Mouse (Mus musculus) retina, embryonic 14.5 days (tissue): ENCODE results near the gene Usp37.
"Not testable (repeated sequence)": the region's sequence is repeated elsewhere in the genome, so short reads cannot be mapped to it uniquely, and the experiment has no call there.

Experiments used
- DNase-seq: peaks from one replicate; pipeline ENCODE4 v3.0.0-alpha.2; 2015; ENCODE audit warnings: low spot score

The Usp37 gene

DNA sequence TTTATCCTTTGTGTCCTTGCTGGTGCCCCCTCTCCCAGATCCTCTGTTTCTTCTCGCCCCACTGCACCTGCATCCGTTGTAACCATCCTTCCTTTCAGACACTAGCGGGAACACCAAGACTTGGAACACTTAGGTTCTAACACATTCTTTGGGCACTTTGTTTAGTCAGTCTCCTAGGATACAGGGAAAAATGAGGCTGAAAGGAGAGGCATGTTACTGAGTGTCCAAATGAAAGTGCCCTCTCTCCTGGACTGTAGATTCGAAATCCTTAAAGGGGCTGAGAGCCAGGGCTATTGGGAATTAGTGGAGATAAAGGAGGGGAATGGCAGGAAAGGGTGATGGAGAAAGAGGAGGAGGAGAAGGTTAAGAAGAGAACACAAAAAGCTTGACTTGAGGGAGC, at the start of gene Usp37:
TSS of gene Usp37 (minus strand) at position 101 of the 400 bp plus-strand sequence.
- DNase-seq: no peak

DNA sequence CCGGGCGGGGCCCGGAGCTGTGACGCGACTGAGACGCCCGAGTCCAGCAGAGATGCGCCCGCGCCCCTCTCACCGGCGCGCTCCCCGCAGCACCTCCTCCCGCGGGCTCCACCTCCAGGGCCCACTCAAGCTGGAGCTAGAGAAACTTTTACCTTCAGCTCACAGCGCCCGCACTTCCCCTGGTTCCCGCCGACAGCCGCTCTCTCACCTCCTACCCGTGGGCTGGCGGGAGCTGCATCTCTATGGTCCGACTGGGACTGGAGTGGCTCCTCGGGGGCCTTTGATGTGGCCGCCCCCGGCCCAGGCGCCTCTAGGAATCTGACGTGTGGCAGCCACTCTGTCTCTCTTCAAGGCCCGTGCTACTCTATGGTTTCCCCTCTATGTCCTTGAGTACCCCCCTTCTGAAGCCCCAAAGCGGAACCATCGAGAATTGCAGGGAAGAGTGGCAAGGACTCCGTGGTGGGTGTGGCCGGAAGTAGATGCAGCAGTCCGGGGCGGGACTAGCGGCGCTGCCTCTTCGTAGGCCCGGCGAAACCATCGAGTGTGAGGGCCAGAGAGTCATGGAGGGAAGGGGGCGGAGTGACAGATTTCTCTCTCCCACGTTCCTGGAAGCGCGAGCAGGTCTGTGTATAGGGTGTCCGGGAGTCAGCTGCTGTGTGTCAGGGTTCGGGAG, 43.8 kb upstream of the Usp37 start, which contains the start of the genes Zfp142 and Bcs1l:
TSS of gene Zfp142 (minus strand) at position 474 of the 673 bp plus-strand sequence.
TSS of gene Bcs1l (plus strand) at position 517 of the 673 bp plus-strand sequence.
- peak; percentile 99 for DNase-seq

DNA sequence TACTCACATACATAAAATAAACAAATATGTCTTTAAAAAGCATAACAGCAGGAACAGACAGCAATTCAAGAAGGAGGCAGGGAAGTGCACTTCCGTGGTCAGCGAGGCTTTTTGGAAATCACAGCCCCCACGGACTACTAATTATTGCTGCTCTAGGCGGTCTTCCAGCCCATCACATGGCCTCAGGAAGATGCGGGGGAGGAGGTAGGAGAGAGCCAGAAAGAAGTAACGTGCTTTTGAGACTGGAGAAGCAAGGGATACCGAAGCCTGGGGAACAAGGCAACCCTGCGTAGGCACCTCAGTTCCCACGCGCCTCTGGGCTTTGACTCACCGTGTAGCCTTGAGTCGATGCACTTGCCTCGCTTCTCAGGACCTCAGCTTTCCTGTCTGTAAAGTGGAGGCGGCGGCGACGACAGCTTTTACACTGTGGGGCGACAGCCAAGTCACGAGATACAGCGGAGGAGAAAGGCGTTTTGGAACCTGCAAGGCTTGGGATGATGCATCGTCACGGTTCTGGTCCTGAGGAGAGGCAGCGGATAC, 43.2 kb upstream of the Usp37 start:
- DNase-seq: no peak

DNA sequence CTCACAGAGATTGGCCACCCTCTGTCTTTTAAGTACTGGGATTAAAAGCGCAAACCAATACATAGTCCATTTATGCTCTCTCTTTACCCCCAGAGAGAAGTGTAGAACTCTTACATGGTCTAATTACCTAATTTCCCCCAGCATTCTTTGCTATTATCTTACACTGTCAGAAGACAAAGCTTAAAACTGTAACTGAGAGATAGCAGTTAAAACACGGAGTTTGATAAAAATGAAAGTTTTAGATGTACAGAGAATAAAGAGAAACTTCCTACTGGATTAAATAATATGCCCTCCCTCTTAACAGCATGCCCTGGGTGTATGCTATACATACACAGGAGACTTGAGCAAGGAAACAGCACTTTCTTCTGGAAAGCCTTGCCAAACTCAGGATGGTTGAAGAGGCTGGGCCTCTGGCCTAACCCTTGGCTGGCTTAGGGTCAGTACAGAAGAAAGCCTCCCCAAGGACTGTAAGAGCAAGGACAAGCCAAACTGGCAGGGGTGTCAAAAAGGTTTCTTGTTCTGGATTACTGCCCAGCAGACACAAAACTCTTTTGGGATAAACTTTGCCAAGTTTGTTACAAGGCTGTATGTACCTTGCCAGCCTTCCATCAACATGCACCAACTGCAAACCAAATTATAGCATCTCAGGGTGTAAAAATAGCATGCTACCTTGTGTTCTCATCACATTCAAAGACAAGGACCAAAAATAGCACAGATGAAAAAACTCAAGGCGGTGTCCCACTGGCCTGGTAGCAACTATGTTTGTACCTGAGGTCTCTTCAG, 40.7 kb upstream of the Usp37 start:
- no peak for DNase-seq

DNA sequence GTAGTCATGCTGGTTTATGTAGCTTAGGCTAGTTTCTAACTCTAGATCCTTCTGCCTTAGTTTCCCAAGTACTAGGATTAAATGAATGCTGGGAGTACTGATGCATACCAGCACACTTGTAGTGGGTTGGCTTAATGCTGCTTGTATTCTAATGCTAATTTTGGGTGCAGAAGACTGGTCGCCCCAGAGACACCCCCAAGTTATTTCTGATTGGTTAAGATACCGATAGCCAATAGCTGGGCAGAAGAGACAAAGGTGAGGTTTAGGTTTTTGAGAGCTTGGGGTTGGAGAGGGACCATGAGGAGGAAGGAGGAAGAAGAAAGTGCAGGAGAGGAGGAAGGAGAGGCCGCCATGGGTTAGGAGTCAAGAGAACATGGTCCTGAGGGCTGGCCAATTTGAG, 38.5 kb upstream of the Usp37 start:
- no peak for DNase-seq

DNA sequence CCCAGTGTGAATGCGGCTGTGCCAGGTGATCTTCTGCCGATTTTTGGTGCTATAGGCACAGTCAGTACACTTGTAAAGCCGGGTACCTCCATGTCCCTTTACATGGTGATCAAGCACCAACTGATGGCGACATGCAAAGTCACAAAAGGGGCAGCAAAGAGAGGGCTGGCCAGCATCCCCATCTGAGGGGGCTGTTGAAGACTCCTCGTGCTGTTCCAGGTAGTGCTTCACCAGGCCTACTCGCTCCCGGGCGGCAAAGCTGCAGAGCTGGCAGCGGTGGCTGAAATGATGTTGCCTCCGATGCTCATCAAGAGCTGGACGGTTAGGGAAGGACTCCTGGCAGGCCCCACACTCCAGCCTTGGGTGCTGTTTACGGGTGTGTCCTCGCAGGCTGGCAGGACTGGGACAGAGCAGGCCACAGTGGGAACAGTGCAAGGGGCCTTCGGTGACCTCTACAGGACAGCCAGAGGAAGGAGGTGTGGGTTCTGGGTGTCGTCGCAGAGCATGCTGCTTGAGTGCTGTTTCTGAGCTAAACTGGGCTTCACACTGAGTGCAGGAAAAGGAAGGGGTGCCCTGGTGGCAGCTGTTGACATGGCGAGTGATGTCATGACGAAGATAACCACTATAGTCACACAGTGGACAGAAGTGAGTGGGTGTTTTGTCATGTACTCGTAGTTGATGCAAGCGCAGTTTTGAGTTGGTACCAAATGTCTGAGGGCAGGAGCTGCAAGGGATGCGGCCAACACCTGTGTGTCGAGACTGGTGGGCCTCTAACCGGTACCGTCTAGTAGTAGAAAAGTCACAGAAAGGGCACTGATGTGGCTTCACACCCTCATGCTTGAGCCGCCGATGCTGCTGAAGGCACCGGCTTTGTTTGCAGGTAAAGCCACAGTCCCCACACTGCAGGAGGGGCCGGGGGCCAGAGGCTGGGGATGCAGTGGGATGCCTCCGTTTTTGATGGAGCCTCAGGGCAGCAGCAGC, 25.9 kb upstream of the Usp37 start:
- no peak for DNase-seq

DNA sequence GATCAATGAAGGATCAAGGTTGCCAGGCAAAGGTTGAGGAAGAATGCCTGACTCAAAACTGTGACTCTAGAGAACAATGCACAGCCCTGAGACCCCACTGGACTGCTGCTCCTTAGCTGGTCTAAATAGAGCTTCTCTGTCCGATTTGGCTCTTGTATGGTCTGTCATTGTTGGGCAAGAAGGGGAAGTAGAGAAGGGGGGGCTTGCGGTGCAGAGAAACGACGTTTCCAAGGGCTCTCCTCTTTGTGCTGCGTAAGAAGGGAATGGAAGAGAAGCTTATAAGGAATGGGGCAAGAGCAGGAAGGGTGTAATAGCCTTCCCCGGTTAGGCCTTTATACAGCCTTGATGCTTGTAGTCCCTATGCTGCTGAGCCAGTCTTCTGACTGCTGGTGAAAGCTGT, 21.8 kb upstream of the Usp37 start:
- DNase-seq: no peak

DNA sequence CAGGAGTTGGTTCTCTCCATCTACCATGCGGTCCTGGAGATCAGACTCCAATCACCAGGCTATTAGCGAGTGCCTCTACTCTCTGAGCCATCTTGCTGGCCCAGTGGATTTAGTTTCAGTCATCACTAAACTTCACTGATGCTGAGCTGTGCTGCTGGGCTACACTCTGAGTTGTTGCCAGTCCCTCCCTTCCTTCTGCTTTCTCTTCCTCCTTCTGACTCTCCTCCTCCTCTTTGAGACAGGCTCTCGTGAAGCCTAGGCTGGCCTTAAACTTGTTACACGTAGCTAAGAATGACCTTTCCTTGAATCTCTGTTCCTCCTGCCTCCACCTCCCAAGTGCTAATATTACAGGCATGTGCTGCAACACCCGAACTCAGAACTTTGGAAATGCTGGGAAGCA, 15.0 kb upstream of the Usp37 start:
- DNase-seq: no peak

DNA sequence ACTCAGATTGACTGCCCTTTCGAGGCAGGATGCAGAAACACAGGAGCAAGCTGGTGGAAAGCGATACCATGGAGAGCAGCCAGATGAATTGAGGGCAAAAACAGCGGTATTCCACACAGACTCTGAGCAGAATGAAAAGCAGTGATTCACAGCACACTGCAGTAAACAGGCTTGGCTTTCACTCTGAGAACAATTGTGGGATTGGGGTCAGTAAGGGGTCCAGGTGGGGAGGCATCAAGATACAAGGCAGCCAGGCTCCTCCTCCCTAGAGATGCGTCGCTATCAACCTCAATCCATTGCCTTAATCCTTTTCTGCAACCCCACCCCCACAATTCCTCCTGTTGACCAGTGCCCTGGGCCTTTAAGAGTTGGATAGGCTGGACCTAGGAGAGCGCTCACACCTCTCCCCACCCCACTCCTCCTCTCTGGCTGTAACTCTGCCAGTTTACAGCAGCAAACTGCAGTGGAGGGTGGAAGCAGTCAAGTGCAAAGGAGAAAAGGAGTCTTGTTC, 1.6 kb downstream of the Usp37 start, which contains the start of gene Plcd4:
TSS of gene Plcd4 (plus strand) at position 438 of the 511 bp plus-strand sequence.
- peak; percentile 56 for DNase-seq

DNA sequence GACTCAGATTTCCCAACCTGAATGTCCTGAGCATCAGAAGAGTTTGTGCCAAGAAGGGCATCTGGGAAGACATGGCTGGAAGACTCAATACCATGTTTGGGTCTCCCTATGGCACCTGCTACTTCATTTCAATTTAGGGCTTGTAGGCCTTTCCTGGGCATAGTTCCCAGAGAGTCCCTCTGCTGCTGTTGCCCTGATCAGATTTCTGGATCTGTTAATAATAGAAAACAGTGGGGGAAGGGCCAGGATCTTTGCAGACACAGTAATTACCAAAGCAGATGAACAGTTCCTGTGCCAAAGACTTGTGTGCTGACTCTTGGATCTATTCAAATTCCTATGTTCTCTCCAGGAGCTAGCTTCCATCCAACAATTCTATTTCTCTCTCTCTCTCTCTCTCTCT, 5.4 kb downstream of the Usp37 start:
- no peak for DNase-seq

DNA sequence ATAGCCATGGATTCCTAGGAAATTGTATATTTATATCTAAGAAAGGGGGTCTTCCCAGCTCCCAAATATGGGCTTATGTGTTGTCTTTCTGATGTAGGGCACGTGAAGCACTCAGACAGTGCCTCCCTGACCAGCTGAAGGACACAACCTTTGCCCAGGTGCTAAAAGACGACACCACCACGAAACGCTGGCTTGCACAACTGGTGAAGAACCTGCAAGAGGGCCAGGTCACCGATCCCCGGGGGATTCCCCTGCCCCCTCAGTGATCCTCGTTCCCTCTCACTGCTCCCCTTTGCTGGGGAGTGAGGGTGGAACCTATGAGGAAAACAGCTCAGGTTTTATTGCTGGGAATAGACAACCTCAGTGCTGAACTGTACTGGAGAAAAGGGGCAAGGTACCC, 15.5 kb downstream of the Usp37 start:
- DNase-seq: no peak

DNA sequence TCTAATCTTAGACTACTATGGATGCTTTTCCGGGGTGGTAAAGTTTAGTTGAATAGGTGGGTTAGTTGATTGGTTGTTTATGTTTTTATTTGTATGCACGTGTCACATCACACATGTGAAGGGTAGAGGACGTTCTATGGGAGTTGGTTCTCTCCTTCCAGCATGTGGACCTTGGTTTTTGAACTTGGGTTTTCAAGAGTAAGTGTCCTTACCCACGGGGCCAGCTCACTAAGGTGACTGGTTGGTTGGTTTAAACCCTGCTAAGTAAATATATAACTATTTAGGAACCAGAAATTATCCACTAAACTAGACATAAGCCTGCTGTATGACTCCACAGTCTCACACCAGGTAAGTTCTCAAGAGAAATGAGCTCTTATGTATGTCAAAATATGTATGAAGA, 19.3 kb downstream of the Usp37 start:
- DNase-seq: no peak

DNA sequence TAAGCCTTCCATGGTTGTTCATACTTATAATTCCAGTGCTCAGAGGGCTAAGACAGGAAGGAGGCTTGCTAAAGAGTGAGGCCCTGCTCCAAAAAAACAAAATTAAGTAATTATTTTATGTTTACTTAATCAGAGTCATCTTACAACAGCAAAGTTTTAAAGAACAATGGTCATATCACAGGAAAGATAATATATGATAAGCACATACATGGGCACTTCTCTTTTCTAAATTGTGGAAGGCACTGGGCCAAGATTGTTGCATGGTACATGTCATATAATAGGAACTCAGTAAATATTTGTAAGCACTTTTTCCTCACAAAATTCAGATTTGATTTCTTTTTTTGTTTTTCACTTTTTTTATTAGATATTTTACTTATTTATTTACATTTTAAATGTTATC, 24.2 kb downstream of the Usp37 start:
- DNase-seq: no peak

DNA sequence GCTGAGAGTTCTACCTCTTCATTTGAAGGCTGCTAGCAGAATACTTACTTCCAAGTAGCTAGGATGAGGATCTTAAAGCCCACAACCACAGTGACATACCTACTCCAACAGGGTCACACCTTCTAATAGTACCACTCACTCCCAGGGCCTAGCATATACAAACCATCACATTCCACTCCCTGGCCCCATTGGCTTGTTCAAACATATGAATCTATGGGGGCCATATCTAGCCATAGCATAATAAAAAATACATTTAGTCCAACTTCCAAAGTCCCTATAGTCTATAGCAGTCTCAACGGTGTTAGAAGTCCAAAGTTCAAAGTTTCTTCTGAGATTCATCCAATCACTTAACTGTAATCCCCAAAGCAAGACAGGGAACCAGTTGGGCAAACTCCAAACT, 31.1 kb downstream of the Usp37 start:
- not testable (repeated sequence) for DNase-seq

DNA sequence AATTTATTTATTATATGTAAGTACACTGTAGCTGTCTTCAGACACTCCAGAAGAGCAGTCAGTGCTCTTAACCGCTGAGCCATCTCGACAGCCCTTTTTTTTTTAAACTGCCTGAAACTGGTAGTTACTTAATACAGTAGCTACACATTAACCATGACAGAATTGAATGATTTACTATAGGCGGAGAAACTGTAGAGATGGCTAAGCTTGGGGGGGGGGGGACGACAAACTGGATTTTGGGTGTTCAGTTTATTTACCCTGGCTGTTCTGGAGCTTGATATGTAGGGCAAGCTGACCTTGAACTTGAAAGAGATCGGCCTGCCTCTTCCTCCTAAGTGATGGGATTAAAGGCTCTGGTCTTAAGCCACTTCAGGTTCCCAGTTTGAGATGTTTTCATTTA, 32.8 kb downstream of the Usp37 start:
- no peak for DNase-seq

DNA sequence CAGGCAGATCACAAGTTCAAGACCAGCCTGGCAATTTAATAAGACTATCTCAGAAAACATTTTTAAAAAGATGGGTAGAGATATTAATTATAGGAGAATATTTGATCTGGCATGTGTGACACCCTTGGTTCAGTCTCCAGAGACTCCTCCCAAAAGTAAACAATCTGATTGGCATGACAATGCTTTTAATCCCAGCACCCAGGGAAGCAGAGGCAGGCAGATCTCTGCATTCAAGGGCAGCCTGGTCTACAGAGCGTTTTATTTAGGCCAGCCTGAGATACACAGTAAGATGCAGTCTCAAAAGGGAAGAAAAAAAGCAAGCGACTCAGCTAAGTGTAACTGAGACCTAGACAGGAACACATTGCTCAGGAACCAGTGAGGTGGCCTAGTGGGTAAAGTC, 36.3 kb downstream of the Usp37 start:
- DNase-seq: no peak

DNA sequence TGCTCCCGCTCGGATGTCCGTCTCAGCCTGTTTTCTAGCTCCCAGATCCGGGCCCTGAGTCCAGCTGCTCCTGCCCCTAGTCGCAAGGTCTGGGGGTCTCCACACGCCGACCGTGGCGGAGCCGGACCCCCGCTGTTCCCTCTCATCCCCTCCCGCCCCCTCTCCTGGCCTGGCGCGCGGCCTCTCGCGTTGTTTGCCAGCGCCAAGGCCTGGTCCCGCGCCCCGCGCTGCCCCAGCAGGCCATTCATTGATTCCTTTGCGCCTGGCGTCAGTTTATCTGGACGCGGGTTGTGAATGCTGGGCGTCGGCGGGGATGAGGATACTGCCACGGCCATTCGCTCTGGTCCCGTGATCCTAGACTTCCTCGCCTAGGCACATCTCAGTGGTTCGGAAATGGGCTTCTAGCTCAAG, 37.6 kb downstream of the Usp37 start:
- DNase-seq: peak; percentile 87

DNA sequence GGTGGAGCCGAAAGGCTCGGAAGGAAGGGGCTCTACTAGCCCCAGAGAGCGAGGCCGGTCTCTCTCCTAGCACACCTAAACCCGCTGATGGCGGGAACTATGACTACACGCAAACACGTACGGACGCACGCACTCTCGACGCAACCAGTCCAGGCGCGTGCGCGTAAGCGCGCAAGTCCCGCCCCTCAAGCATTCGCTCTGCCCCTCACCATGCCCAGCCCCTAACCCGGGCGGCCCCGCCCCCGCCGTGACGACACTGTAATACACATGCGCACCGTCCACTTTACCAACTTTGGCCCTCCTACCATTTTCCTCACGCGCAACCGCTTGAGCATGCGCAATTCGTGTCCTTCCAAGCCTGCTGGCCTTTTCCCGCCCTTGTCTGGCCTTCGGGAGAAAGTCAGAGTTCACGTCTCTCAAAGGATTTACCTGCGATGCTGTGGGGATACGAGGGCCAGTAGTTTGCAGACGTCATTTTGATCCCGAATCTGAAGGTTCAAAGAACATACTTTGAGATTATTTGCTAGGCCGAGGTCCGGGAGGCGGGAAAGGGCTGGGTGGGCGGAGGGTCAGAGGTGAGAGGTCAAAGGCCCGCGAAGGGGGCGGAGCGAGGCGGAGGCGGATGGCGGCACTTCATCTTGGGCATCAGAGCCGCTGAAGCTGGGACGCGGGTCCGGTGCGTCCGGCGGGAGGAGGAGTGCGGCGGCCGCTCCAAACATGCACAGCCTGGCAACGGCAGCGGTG, 38.2 kb downstream of the Usp37 start, which contains the start of gene Cnot9:
TSS of gene Cnot9 (plus strand) at position 338 of the 744 bp plus-strand sequence.
- DNase-seq: peak; percentile 99

DNA sequence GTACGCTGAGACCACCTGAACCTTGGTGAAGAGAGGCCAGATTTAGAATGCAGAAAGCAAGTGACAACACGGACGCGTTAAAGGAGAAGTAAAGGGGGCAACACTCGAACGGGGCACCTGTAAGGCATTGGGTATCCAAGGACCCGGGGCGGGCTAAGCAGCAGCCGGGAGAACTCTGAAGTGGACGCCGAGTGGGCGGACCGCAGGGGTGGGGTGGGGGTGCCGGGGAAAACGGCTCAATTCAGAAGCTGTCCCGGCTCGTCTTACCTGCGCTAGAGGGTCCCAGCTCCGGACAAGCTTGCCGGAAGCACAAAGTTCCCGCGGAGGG, 38.7 kb downstream of the Usp37 start:
- DNase-seq: no peak

DNA sequence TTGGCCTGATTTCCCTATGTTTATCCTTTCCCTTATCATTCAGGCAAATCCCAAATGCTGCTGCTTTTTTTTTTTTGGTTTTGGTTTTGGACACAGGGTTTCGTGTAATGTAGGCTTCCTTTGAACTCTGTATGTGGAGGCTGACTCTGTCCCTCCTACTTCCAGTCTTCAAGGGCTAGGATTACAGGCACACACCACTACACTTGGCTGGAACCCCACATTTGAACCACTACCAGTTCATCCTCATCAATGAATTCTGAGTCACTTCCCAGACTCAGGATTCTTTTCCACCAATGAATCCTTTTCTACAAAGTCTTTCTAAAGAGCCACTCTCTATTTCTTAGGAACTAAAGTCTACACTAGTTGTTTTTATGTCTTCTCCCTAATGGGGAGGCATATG, 43.0 kb downstream of the Usp37 start:
- DNase-seq: no peak

DNA sequence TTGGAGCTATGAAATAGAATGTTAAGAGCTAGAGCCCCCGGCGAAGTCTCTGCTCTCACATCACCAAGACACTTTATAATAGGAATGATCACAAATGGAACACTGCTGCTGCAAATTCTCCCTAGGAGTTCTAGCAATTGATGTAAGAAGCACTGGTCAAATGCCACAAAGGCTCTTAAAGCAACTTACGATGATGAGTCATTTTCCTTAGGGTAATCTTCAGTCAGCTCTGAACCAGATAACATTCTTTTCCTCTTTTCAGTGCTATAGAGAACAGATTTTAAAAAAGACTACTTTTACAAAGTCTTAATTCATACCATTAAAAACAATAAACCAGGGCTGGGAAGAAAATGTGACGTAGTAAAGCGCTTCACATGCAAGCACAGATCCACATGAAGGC, 58.3 kb downstream of the Usp37 start:
- DNase-seq: no peak
